Mouse (Mus musculus) brain, embryonic 14.5 days (tissue): ENCODE measurements around the gene Med13.

Source experiments
- CTCF ChIP-seq: fragments of 200-500 bp; IDR thresholded peaks from 2 replicates; pipeline ENCODE4 v1.5.1; 2012; ENCODE audit warnings: inconsistent platforms, mild to moderate bottlenecking, moderate library complexity, borderline replicate concordance; ENCODE audit not compliant: insufficient read depth, insufficient read length; ENCODE audit errors: extremely low read depth
- POLR2A ChIP-seq: fragments of 200-500 bp; IDR thresholded peaks from 2 replicates; pipeline ENCODE4 v1.6.1; 2012; ENCODE audit warnings: mild to moderate bottlenecking, inconsistent platforms, borderline replicate concordance; ENCODE audit not compliant: poor library complexity, insufficient read depth, insufficient read length, severe bottlenecking; ENCODE audit errors: extremely low read depth

DNA sequence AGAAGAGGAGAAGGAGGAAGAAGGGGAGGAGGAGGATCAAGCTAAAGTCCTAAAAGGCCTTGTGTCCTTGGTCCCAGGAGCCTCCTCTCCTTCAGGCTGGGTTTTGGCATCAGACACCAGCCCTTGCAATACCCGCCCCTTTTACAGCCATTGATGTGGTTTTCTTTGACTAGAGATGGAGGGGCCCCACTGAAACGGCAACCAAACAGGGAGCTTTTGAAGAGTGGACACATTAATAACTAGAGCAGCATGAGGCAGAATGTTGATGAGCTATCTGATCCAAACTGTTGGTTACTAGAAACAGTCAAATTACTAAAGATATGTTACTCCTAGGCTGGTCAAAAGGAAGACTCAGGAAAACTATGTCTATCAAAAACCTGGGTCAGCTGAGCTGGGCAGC lies 39.1 kb upstream of the Med13 start:
- TF ChIP-seq CTCF (no peak), POLR2A (no peak)
